Mouse (Mus musculus) E14TG2a.4 (cell line): Measurements from ENCODE around the gene Rnf138rt1.

ENCODE experiments used
- CTCF ChIP-seq: conservative IDR thresholded peaks from 2 replicates; pipeline ENCODE4 v1.5.1; 2014; ENCODE audit warnings: low read length
- NANOG ChIP-seq: IDR thresholded peaks from 2 replicates; pipeline ENCODE4 v1.6.1; 2014; ENCODE audit warnings: borderline replicate concordance, low read length, mixed read lengths
- POU5F1 ChIP-seq: IDR thresholded peaks from 2 replicates; pipeline ENCODE4 v1.6.1; 2014; ENCODE audit warnings: low read length, borderline replicate concordance

DNA sequence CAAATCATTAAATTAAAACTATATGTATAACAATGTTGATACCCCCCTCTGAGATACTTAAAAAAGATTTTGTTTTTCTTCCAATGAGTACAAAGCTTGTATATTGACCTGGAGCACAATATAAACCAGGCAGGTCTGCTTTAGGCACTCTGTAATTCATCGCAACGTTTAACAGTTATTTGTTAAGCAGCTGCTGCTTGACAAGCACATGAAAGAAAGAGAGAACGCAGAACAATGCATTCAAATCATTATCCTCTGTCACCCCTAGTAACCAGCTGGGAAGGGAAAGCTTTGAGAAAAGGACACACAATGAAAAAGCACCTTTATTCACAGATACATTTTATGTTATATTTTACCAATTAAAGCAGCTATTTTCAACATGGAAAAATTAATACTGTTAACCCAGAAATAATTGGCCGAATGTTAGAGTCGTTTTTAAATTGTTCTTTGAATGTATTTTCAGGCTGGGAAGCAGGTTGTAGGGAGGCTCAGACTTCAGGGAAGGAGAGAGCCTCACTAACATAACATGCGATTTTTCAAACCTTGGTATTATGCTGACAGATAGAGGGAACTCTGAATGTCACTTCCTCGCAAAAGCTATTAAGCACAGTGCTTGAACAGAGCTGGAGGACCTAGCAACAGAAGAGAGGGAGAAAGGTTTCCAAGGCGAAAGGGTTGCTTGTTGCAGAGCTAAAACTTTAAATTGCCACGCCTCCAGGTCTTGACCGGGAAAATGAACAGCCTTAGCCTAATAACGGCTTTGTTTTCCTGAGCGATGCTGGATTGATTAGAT, 38.1 kb downstream of the Rnf138rt1 start:
- TF ChIP-seq CTCF (no peak), NANOG (no peak), POU5F1 (no peak)
